Mouse (Mus musculus): ENCODE measurements around the gene Olfr1175-ps.

- TF ChIP-seq CTCF (IDR thresholded peaks at IDR 0.05; ENCODE audit: insufficient read depth, low read length) (no peak), POLR2A (IDR thresholded peaks at IDR 0.05; ENCODE audit: borderline replicate concordance, extremely low read depth, low read depth, low read length) (no peak)
Measured at GRCm38 (mm10) chr2:88279775-88280174, 47.2 kb downstream of the Olfr1175-ps start, which contains the start of gene Olfr1173.
